Mouse (Mus musculus) ES-Bruce4 (cell line): ENCODE data around the gene Lcn3.

ENCODE experiments used
- CTCF ChIP-seq: IDR thresholded peaks from one replicate; pipeline ENCODE4 v1.8.1; 2011; ENCODE audit warnings: low read depth, low read length
- EP300 ChIP-seq: IDR thresholded peaks from 2 replicates; pipeline ENCODE4 v1.6.1; 2011; ENCODE audit warnings: low read depth, low read length; ENCODE audit not compliant: insufficient read depth
- POLR2A ChIP-seq: IDR thresholded peaks from one replicate; pipeline ENCODE4 v1.8.1; 2011; ENCODE audit warnings: low read length; ENCODE audit not compliant: insufficient read depth

DNA sequence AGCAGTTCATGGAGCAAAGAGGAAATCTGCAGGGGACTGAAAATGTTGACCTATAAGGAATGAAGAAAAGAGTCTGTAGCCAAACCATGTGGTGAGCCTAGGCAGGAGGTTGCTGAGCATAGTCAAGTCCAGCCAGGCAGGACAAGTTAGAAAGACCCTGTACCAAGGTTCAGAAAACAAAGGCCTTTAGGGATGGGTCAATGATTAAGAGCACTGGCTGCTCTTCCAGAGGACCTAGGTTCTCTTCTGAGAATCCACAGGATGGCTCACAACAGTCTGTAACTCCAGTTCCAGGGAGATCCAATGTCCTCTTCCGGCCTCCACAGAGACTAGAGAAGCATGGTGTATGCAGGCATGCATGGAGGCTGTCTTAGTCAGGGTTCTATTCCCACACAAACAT is 11.2 kb upstream of the Lcn3 start:
- TF ChIP-seq EP300, result no peak
- no peak for TF ChIP-seq CTCF
- TF ChIP-seq POLR2A, result no peak
